Mouse (Mus musculus) heart, embryonic 12.5 days (tissue): ENCODE measurements at regions not wholly inside any gene's neighbourhood (a gene's known extent, or its start where the extent isn't known, plus 50 kb on each side); places are given as distances from the start of the nearest gene placed in this dataset.

Experiments
- ATAC-seq: fragments of 200-750 bp; cut with Nextera tagmentation; 2 replicates; pipeline ENCODE4 v1.8.0; 2017; ENCODE audit warnings: moderate TSS enrichment, moderate library complexity; ENCODE audit not compliant: insufficient number of reproducible peaks, low FRiP score
- H3K27ac ChIP-seq: fragments of 300-500 bp; sonication (generic); 2 replicates; pipeline ENCODE4 v1.5.1; 2016; ENCODE audit warnings: mild to moderate bottlenecking, moderate library complexity; ENCODE audit not compliant: poor library complexity, severe bottlenecking
- H3K27me3 ChIP-seq: fragments of 300-500 bp; sonication (generic); replicated peaks from 2 replicates; pipeline ENCODE4 v1.6.1; 2016; ENCODE audit warnings: mild to moderate bottlenecking, moderate library complexity
- H3K36me3 ChIP-seq: fragments of 300-500 bp; sonication (generic); 2 replicates; pipeline ENCODE4 v1.6.1; 2016; ENCODE audit warnings: mild to moderate bottlenecking, moderate library complexity
- H3K4me1 ChIP-seq: fragments of 300-500 bp; sonication (generic); replicated peaks from 2 replicates; pipeline ENCODE4 v1.6.1; 2016; ENCODE audit warnings: mild to moderate bottlenecking
- H3K4me2 ChIP-seq: fragments of 300-500 bp; sonication (generic); 2 replicates; pipeline ENCODE4 v1.6.1; 2016; ENCODE audit warnings: mild to moderate bottlenecking, moderate library complexity
- H3K4me3 ChIP-seq: fragments of 300-500 bp; sonication (generic); 2 replicates; pipeline ENCODE4 v1.5.1; 2016; ENCODE audit warnings: mild to moderate bottlenecking
- H3K9ac ChIP-seq: fragments of 300-500 bp; sonication (generic); 2 replicates; pipeline ENCODE4 v1.6.1; 2016; ENCODE audit warnings: mild to moderate bottlenecking, moderate library complexity
- H3K9me3 ChIP-seq: fragments of 300-500 bp; sonication (generic); replicated peaks from 2 replicates; pipeline ENCODE4 v1.6.1; 2016; ENCODE audit warnings: mild to moderate bottlenecking, moderate library complexity
- WGBS: fragments of 180-500 bp; shearing (Covaris S2); methylation state at CpG from one replicate; pipeline ENCODE4 v1.1.7; 2016; 5-methylcytosine and 5-hydroxymethylcytosine counted together

DNA sequence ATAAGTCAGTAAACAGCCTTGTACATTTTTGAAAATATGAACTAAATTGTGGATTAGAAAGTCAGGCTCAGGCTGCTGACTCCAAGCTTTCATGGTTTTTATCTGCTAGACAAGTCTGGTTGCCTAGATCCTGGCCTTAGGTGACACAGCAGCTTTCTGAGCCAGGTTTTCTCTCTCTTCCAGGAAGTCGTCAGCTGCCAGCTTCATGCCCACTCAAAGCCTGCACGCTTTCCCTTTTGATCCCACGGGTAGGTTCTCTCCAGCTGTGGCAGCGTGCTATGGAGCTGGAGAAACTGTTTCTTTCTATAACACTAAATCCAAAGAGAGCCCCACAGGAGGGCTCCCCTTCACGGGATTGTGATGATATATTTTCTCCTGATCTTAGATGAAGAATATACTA is 426.7 kb upstream of the Pou3f2 start:
- no peak overlapping the region for H3K4me3 ChIP-seq
- no peaks in the 10 kb centered on the region for H3K27me3 ChIP-seq
- no peak for ATAC-seq
- H3K9me3 ChIP-seq: 0 out of 2 replicates have a peak, but pooled peaks cover 2% of the 10 kb centered on the region
- WGBS: 45% methylated on average over 5 of the region's 5 CpGs
- no peak overlapping the region for H3K9ac ChIP-seq
- no peaks in the 10 kb centered on the region for H3K36me3 ChIP-seq
- no peaks in the 10 kb centered on the region for H3K4me1 ChIP-seq
- no peak overlapping the region for H3K27ac ChIP-seq
- H3K4me2 ChIP-seq: no peak overlapping the region

DNA sequence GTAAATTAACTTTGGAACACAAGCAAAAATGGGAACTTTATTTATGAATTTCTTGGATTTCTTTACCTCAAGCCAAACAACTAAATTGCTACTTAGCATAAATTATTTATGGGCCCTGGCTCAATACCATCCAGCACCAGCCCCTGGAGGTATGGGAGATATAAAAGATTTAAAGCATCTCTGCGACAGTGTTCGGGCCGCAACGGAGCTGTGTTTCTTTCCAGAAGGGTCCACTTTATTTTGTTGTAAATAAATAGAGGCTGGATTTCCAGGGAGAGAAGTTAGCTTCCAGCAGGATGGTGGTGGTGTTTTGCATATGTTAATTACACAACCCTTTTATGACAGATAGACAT is 404.5 kb upstream of the Pou3f2 start:
- H3K27ac ChIP-seq: no peak overlapping the region
- H3K9me3 ChIP-seq: no peaks in the 10 kb centered on the region
- H3K9ac ChIP-seq: no peak overlapping the region
- 92% methylated on average over 4 of the region's 4 CpGs for WGBS
- H3K4me2 ChIP-seq: no peak overlapping the region
- no peaks in the 10 kb centered on the region for H3K4me1 ChIP-seq
- H3K36me3 ChIP-seq: no peaks in the 10 kb centered on the region
- no peak for ATAC-seq
- no peaks in the 10 kb centered on the region for H3K27me3 ChIP-seq
- no peak overlapping the region for H3K4me3 ChIP-seq

DNA sequence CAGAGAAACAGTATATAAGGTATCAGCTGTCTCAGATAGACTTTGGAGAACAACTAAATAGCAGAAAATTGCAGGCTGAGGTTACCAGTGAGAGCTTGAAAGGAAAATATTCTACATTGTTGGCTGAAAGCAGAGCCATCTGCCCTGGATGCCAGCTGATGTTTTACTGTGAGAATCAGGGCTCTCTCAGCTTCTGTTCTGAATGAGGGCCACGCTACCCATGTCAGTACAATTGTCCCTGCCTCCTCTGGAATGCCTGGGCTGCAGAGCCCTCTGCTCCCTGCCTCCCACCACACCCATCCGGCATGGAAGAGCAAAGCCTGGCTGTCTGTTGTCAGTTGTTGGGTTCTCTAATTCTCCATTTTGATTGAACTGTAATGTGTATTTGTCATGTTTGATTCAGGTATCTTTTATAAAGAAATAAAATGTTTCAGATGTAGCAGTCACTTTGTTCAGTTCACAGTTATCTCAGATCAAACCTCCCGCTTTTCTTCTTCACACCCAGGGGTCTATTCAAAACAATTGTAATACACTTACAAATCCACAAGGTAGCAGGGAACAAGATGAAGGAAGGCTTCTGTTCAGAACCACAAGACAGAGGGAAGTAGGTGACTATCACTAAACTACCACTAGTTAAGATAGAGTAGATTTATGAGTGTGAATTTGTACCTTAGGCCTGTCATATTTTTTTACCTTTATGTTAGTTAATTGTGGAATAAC is 404.0 kb upstream of the Pou3f2 start:
- Histone ChIP-seq H3K4me3 (no peak overlapping the region), H3K4me1 (no peaks in the 10 kb centered on the region), H3K9ac (no peak overlapping the region), H3K27me3 (no peaks in the 10 kb centered on the region), H3K9me3 (no peaks in the 10 kb centered on the region), H3K27ac (no peak overlapping the region), H3K36me3 (no peaks in the 10 kb centered on the region), H3K4me2 (no peak overlapping the region)
- 50% methylated on average over 3 of the region's 3 CpGs for WGBS
- ATAC-seq: no peak

DNA sequence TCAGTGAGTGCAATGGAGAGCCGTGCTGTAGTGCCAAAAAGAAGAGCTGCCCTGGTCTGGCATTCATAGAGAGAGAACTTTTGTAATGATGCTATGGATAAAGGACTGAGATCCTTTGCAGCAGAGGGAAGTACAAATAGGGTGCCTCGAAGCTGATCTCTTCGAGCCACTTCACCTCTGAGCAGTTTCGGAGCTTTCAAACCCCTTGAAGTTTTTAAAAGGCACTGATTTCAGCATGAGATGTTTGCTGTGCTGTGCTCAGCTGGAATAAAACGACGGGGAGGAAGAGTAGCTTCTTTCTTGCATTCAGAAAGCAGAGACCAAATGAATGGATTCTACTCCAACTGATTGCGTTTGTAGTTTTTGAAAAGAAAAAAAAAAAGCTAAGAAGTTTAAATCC is 392.5 kb upstream of the Pou3f2 start:
- Histone ChIP-seq H3K4me3 (no peak overlapping the region), H3K27ac (no peak overlapping the region), H3K4me1 (no peaks in the 10 kb centered on the region), H3K36me3 (no peaks in the 10 kb centered on the region), H3K4me2 (no peak overlapping the region), H3K9ac (no peak overlapping the region), H3K9me3 (no peaks in the 10 kb centered on the region), H3K27me3 (no peaks in the 10 kb centered on the region)
- no peak for ATAC-seq
- WGBS: 47% methylated on average over 7 of the region's 7 CpGs

DNA sequence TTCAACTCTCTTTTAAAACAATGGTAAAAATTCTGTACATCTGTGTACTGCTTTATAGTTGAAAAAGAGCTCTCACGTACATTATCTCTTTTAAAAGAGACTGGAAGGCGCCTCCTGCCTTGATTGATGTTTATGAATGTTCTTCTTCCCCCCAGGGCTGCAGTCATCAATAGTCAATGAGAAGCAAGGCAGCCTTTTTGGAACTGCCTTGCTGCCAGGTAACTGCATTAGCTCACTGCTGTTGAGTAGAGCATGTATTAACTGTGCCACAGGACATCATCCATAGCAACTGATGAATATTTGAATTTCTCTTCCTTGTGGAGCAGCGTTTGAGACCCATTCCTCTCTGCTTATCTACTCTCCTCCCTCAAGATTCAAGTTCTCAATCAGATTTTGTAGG is 387.2 kb upstream of the Pou3f2 start:
- 74% methylated on average over 3 of the region's 3 CpGs for WGBS
- H3K4me1 ChIP-seq: no peaks in the 10 kb centered on the region

DNA sequence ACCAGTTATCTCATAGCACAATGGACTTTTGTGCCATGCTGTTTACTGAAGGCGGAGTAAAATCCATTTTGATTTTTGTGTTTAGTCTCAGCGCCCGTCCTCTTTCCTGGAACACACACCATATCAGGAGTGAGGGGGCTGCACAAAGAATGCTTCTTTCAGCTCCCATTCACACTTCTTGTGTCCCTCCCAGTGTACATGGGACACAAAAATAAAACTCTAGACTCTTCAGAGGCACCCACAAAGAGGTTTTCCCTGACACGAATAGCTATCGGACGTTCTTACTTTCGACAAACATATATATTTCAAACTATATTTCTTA is 347.9 kb upstream of the Pou3f2 start:
- H3K4me3 ChIP-seq: no peak overlapping the region
- H3K9me3 ChIP-seq: no peaks in the 10 kb centered on the region
- ATAC-seq: no peak
- H3K36me3 ChIP-seq: no peaks in the 10 kb centered on the region
- no peak overlapping the region for H3K27ac ChIP-seq
- H3K4me1 ChIP-seq: peaks cover 9% of the 10 kb centered on the region; the same call in 1 of the 2 replicates
- no peak overlapping the region for H3K9ac ChIP-seq
- WGBS: 64% methylated on average over 7 of the region's 7 CpGs
- no peaks in the 10 kb centered on the region for H3K27me3 ChIP-seq
- H3K4me2 ChIP-seq: peak overlapping the region; percentile 45

More for the DNA sequence above, 387.2 kb upstream of the Pou3f2 start:
- Histone ChIP-seq H3K27ac (no peak overlapping the region), H3K4me2 (no peak overlapping the region), H3K9ac (no peak overlapping the region), H3K27me3 (no peaks in the 10 kb centered on the region), H3K36me3 (no peaks in the 10 kb centered on the region), H3K4me3 (no peak overlapping the region), H3K9me3 (no peaks in the 10 kb centered on the region)
- ATAC-seq: no peak

DNA sequence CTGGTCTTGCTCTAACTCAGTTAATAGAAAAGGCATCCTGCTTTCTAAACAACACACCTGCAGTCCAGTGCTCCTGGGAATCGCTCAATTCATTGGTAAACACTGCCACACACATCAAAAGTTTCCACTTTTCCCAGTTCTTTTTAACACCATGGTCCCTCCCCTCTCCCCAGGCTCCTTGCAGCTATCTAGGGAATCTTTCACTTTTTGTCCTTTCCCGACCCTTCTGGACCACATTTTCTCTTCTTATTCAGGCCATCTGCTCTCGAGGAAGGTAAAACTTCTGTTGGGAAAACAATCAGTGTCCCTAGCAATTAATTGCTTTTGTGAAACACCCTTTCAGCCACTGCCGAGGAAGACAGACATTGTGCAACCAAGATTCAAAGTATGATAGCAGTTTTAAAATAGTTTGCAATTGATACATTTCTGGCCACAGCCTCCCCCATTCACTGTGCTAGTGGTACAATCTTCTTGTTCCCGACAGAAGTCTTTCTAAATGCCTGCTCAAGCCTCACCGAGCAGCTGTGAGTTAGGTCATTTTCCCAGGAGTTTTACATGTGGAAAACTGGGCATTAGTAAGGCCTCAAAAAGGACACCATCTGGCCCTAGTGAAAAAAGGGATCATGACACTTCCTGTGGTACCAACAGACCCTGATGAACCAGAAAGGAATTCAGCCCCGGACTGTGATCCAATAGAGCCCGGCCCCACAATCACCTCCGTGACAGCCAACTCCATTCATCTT is 347.4 kb upstream of the Pou3f2 start:
- Histone ChIP-seq H3K9ac (no peak overlapping the region), H3K4me2 (peak overlapping the region; percentile 45), H3K4me3 (no peak overlapping the region), H3K9me3 (no peaks in the 10 kb centered on the region), H3K36me3 (no peaks in the 10 kb centered on the region), H3K4me1 (peaks cover 9% of the 10 kb centered on the region; the same call in 1 of the 2 replicates), H3K27me3 (no peaks in the 10 kb centered on the region), H3K27ac (no peak overlapping the region)
- ATAC-seq: no peak
- WGBS: 22% methylated on average over 9 of the region's 9 CpGs

DNA sequence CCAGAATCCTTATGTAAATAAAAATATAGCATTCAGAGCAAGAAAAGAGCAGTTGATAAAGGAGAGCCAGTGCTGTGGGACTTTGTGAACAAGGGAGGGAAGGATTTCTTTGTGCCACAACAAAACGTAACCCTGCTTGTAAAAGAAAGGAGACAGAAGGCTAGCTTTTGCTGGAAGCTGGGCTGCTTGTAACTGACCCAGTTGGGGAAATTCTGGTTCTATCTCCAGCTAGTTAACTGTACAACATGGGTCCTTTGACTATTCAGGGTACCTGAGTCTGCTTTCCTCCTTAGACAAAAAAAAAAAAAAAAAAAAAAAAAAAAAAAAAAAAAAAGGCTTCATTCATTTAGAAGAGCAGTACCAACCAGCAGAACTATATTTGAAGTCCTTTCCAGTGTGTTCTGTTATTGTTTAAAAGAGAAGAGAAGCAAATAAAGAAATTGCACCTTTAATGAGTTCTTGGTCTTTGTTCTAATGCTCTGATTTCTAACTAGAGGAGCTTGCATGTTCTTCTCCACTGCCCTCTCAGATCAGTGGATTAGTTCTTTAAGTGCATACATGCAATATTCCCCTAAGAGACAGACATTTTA is 345.8 kb upstream of the Pou3f2 start:
- no peak overlapping the region for H3K27ac ChIP-seq
- H3K4me2 ChIP-seq: no peak overlapping the region
- ATAC-seq: no peak
- no peaks in the 10 kb centered on the region for H3K27me3 ChIP-seq
- 70% methylated on average over 1 of the region's 1 CpGs for WGBS
- no peak overlapping the region for H3K9ac ChIP-seq
- H3K4me3 ChIP-seq: no peak overlapping the region
- no peaks in the 10 kb centered on the region for H3K9me3 ChIP-seq
- peaks cover 9% of the 10 kb centered on the region; the same call in 1 of the 2 replicates for H3K4me1 ChIP-seq
- no peaks in the 10 kb centered on the region for H3K36me3 ChIP-seq

DNA sequence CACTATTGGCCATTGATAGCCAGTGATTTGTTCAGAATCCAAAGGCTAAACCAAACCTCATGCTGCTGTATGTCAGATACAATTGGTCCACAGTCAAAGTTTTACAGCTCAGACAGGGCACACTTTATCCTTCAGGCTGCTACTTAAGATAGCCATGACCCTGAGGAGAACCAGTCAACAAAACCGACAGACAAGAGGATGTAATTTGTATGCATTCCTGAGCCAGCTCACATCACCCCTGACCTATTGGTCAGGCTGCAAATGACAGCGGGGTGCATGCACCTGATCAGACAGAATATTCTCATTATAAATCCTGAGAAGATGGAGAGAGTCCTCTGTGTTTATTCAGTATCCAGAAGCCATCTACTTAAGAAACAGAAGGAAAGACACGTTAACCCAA is 315.5 kb upstream of the Pou3f2 start:
- Histone ChIP-seq H3K27ac (no peak overlapping the region), H3K4me3 (no peak overlapping the region), H3K36me3 (no peaks in the 10 kb centered on the region), H3K4me2 (no peak overlapping the region), H3K9ac (no peak overlapping the region), H3K9me3 (no peaks in the 10 kb centered on the region), H3K4me1 (no peaks in the 10 kb centered on the region), H3K27me3 (no peaks in the 10 kb centered on the region)
- ATAC-seq: no peak
- WGBS: 29% methylated on average over 3 of the region's 3 CpGs

DNA sequence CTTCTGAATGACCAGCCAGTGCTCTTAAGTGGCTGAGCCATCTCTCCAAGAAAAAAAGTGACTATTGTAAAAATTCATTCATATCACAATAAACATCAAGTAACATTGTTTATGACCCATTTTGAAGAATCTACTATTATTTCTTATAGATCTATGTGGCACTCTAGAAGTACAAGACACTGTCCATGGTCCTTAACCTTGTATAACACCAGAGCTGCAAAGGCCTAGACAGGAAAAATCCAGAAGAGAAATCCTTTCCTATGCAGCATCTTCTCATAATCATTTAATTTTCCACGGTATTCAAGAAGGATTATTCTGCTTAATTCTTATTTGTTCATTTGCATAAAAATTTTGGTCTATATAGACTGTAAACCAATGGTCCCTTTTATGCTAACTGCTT is 304.7 kb upstream of the Pou3f2 start:
- no peak overlapping the region for H3K9ac ChIP-seq
- H3K27ac ChIP-seq: no peak overlapping the region
- no peaks in the 10 kb centered on the region for H3K4me1 ChIP-seq
- no peaks in the 10 kb centered on the region for H3K36me3 ChIP-seq
- H3K9me3 ChIP-seq: no peaks in the 10 kb centered on the region
- H3K27me3 ChIP-seq: no peaks in the 10 kb centered on the region
- no peak overlapping the region for H3K4me2 ChIP-seq
- ATAC-seq: no peak
- 52% methylated on average over 1 of the region's 1 CpGs for WGBS
- H3K4me3 ChIP-seq: no peak overlapping the region

DNA sequence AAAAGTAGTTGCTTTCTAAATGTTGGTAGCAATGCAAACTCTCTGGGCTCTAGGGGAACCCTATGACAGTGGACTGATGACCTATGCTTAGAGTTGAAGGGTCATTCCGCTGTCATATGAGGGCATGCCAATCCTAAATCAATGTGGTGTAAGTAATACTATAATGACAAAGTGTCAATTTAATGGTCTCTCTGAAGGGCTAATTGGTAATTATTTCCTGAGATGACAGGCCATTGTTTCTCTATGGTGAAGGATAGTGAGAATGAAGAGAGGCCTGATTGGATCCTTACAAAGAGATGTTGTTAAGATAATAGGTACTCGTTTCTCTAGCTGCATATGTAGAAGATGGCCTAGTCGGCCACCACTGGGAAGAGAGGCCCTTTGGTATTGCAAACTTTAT is 299.7 kb upstream of the Pou3f2 start:
- no peaks in the 10 kb centered on the region for H3K9me3 ChIP-seq
- H3K9ac ChIP-seq: no peak overlapping the region
- no peak overlapping the region for H3K4me2 ChIP-seq
- WGBS: 62% methylated on average over 3 of the region's 3 CpGs
- H3K27me3 ChIP-seq: no peaks in the 10 kb centered on the region
- H3K4me1 ChIP-seq: no peaks in the 10 kb centered on the region
- no peak overlapping the region for H3K4me3 ChIP-seq
- H3K36me3 ChIP-seq: no peaks in the 10 kb centered on the region
- ATAC-seq: no peak
- no peak overlapping the region for H3K27ac ChIP-seq
